Mouse (Mus musculus) embryonic facial prominence, embryonic 11.5 days (tissue): ENCODE measurements around the gene Enox1. TPM values are rescaled to one million over a fixed set of nuclear protein-coding genes. Genes with fewer than 3 reads are reported as not detected.

ENCODE experiments used
- ATAC-seq: fragments of 200-750 bp; cut with Nextera tagmentation; replicated peaks from 2 replicates; pipeline ENCODE4 v1.8.0; 2017; ENCODE audit warnings: low read depth; ENCODE audit not compliant: insufficient number of reproducible peaks, low FRiP score, low TSS enrichment
- DNase-seq: peaks from one replicate; pipeline ENCODE4 v3.0.0-alpha.2; 2015; ENCODE audit warnings: low spot score
- H3K27ac ChIP-seq: fragments of 300-500 bp; sonication (generic); replicated peaks from 2 replicates; pipeline ENCODE4 v1.5.1; 2014; ENCODE audit warnings: mild to moderate bottlenecking, low read depth, low read length, control low read depth
- H3K27me3 ChIP-seq: fragments of 300-500 bp; sonication (generic); 2 replicates; pipeline ENCODE4 v1.6.1; 2014; ENCODE audit warnings: mild to moderate bottlenecking, low read length, moderate library complexity, mixed read lengths; ENCODE audit not compliant: control insufficient read depth, insufficient read depth
- H3K36me3 ChIP-seq: fragments of 300-500 bp; sonication (generic); replicated peaks from 2 replicates; pipeline ENCODE4 v1.6.1; 2014; ENCODE audit warnings: low read depth, mild to moderate bottlenecking, low read length, moderate library complexity, mixed read lengths; ENCODE audit not compliant: control insufficient read depth, insufficient read depth
- H3K4me1 ChIP-seq: fragments of 300-500 bp; sonication (generic); 2 replicates; pipeline ENCODE4 v1.6.1; 2014; ENCODE audit warnings: low read length, mixed read lengths; ENCODE audit not compliant: control insufficient read depth, insufficient read depth
- H3K4me2 ChIP-seq: fragments of 300-500 bp; sonication (generic); 2 replicates; pipeline ENCODE4 v1.6.1; 2014; ENCODE audit warnings: low read depth, mild to moderate bottlenecking, control low read depth, low read length, moderate library complexity
- H3K4me3 ChIP-seq: fragments of 300-500 bp; sonication (generic); 2 replicates; pipeline ENCODE4 v1.5.1; 2014; ENCODE audit warnings: low read depth, low read length, control low read depth
- H3K9ac ChIP-seq: fragments of 300-500 bp; sonication (generic); replicated peaks from 2 replicates; pipeline ENCODE4 v1.6.1; 2014; ENCODE audit warnings: mild to moderate bottlenecking, control low read depth, low read length
- H3K9me3 ChIP-seq: fragments of 300-500 bp; sonication (generic); replicated peaks from 2 replicates; pipeline ENCODE4 v1.6.1; 2016; ENCODE audit warnings: mild to moderate bottlenecking, low read length, inconsistent platforms, mixed read lengths; ENCODE audit not compliant: control insufficient read depth
- WGBS: fragments of 180-500 bp; shearing (Covaris S2); extraction: QIAGEN DNeasy Blood & Tissue Kit; methylation state at CpG from one replicate; pipeline ENCODE4 v1.1.7; 2014; 5-methylcytosine and 5-hydroxymethylcytosine counted together
- polyA plus RNA-seq: library from polyadenylated mRNA; unstranded; fragments of >200 nt; fragmentation: Nextera tagmentation; extraction: Ambion mirVana; gene quantifications from 2 replicates; pipeline ENCODE4 v1.2.1, GENCODE M21; 2014

Enox1 gene
- polyA plus RNA-seq, 1 experiment from 2014 or later, result 9.6 TPM

GRCm38 (mm10) chr14:77714931-77715535 is 558.5 kb downstream of the Enox1 start:
- no peak for DNase-seq
- Histone ChIP-seq H3K27me3 (no peaks in the 10 kb centered on the region), H3K4me2 (no peak overlapping the region), H3K4me3 (no peak overlapping the region), H3K27ac (no peak overlapping the region), H3K9ac (no peak overlapping the region), H3K9me3 (no peaks in the 10 kb centered on the region), H3K4me1 (no peaks in the 10 kb centered on the region), H3K36me3 (no peaks in the 10 kb centered on the region)
- 80% methylated on average over 9 of the region's 9 CpGs for WGBS
- no peak for ATAC-seq

DNA sequence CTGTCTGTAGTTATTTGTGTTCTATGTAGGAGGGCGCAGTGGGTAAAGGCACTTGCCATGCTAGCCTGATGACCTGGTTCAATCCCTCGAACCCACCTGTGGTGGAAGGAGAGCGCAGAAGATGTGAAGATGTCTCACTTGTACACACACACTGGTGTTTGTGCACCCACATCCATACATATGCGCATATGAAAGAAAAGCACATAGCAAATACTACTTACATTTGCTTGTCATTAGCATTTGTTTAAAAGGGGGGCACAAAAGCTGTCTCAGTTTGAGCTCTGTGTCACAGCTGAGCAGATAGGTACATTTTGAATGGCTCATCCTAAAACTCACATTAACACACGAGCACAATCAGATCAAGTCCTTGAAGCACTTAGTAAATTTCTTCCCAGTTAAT is 560.4 kb downstream of the Enox1 start:
- ATAC-seq (no peak), DNase-seq (no peak)
- Histone ChIP-seq H3K4me1 (no peaks in the 10 kb centered on the region), H3K36me3 (no peaks in the 10 kb centered on the region), H3K27me3 (no peaks in the 10 kb centered on the region), H3K9ac (no peak overlapping the region), H3K27ac (no peak overlapping the region), H3K4me2 (no peak overlapping the region), H3K4me3 (no peak overlapping the region), H3K9me3 (no peaks in the 10 kb centered on the region)
- 89% methylated on average over 5 of the region's 5 CpGs for WGBS

- no peaks in the 10 kb centered on the region for H3K9me3 ChIP-seq
- no peak overlapping the region for H3K9ac ChIP-seq
- H3K4me2 ChIP-seq, result no peak overlapping the region
- no peaks in the 10 kb centered on the region for H3K36me3 ChIP-seq
- H3K4me1 ChIP-seq, result no peaks in the 10 kb centered on the region
- DNase-seq (no peak), ATAC-seq (no peak)
- no peak overlapping the region for H3K27ac ChIP-seq
- 83% methylated on average over 8 of the region's 8 CpGs for WGBS
- H3K27me3 ChIP-seq, result no peaks in the 10 kb centered on the region
- no peak overlapping the region for H3K4me3 ChIP-seq
Observed at GRCm38 (mm10) chr14:77718814-77719213, 562.3 kb downstream of the Enox1 start.

- DNase-seq, result no peak
- WGBS, result 78% methylated on average over 3 of the region's 3 CpGs
Observed at GRCm38 (mm10) chr14:77738056-77738455, 581.5 kb downstream of the Enox1 start.

DNA sequence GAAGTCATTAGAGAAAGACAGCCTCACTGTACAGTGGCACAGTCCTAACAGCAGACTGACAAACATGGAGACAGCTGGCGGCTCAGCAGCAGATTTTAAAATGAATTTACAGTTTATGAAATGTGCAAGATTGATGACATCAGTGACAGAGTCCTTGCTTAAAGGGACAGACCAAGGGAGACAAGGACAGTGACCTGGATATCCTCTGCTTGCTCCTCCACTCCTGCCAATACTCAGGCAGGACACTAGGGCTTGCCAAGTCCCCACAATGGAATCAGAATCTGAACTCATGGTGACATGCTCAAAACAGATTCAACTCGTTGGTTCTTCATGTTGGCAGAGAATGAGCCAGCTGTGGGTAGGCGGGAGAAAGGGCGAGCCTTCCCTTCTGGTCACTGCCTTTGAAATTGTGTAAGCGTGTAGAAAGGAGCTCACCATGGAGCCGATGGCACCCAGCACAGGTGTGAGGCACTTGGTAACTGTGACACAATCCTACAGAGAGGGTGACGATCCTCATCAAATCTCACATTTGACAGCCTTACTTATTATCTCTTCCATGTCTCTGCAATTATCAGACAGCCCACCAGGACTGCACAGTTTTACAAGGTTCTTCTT is 582.3 kb downstream of the Enox1 start:
- no peaks in the 10 kb centered on the region for H3K27me3 ChIP-seq
- no peaks in the 10 kb centered on the region for H3K4me1 ChIP-seq
- H3K4me3 ChIP-seq, result no peak overlapping the region
- H3K36me3 ChIP-seq, result no peaks in the 10 kb centered on the region
- ATAC-seq (no peak), DNase-seq (no peak)
- H3K4me2 ChIP-seq, result no peak overlapping the region
- no peaks in the 10 kb centered on the region for H3K9me3 ChIP-seq
- H3K27ac ChIP-seq, result no peak overlapping the region
- 87% methylated on average over 7 of the region's 7 CpGs for WGBS
- H3K9ac ChIP-seq, result no peak overlapping the region

More at GRCm38 (mm10) chr14:77738056-77738455, 581.5 kb downstream of the Enox1 start:
- Histone ChIP-seq H3K36me3 (no peaks in the 10 kb centered on the region), H3K9me3 (no peaks in the 10 kb centered on the region), H3K4me2 (no peak overlapping the region), H3K9ac (no peak overlapping the region), H3K4me3 (no peak overlapping the region), H3K27me3 (no peaks in the 10 kb centered on the region), H3K27ac (no peak overlapping the region), H3K4me1 (no peaks in the 10 kb centered on the region)
- no peak for ATAC-seq

DNA sequence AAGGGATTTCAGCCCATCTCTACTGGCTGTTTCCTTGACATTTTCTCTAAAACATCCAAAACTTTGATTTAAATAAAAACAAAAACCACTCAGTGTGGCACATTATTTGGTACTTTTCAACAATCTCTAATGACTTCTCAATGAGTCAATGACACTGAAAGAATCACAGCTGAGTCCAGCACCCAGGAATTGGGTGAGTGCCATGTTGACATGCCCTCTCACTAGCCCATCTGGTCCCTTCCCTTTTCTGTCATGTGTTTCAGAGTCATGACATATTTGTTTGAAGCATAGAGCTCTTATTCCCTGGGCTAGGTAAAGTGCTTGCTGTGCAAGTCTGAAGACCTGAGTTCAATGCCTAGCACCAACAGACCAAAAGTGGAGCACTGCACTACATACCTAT is 582.8 kb downstream of the Enox1 start:
- Histone ChIP-seq H3K9ac (no peak overlapping the region), H3K4me1 (no peaks in the 10 kb centered on the region), H3K4me2 (no peak overlapping the region), H3K36me3 (no peaks in the 10 kb centered on the region), H3K27me3 (no peaks in the 10 kb centered on the region), H3K9me3 (no peaks in the 10 kb centered on the region), H3K4me3 (no peak overlapping the region), H3K27ac (no peak overlapping the region)
- DNase-seq (no peak), ATAC-seq (no peak)

GRCm38 (mm10) chr14:77744638-77745240 is 588.2 kb downstream of the Enox1 start:
- no peak overlapping the region for H3K4me2 ChIP-seq
- no peaks in the 10 kb centered on the region for H3K36me3 ChIP-seq
- no peak for ATAC-seq
- H3K9me3 ChIP-seq, result no peaks in the 10 kb centered on the region
- H3K4me1 ChIP-seq, result no peaks in the 10 kb centered on the region
- H3K9ac ChIP-seq, result no peak overlapping the region
- WGBS, result 93% methylated on average over 5 of the region's 5 CpGs
- DNase-seq, result no peak
- no peak overlapping the region for H3K4me3 ChIP-seq
- no peaks in the 10 kb centered on the region for H3K27me3 ChIP-seq
- H3K27ac ChIP-seq, result no peak overlapping the region

- H3K9ac ChIP-seq, result no peak overlapping the region
- no peaks in the 10 kb centered on the region for H3K9me3 ChIP-seq
- no peaks in the 10 kb centered on the region for H3K36me3 ChIP-seq
- H3K27ac ChIP-seq, result no peak overlapping the region
- H3K4me3 ChIP-seq, result no peak overlapping the region
- no peak for DNase-seq
- no peak for ATAC-seq
- no peaks in the 10 kb centered on the region for H3K27me3 ChIP-seq
- no peak overlapping the region for H3K4me2 ChIP-seq
- no peaks in the 10 kb centered on the region for H3K4me1 ChIP-seq
Observed at GRCm38 (mm10) chr14:77748920-77749319, 592.4 kb downstream of the Enox1 start.
